ENCODE assay signal across 15 mouse cellular contexts in the genomic region with DNA sequence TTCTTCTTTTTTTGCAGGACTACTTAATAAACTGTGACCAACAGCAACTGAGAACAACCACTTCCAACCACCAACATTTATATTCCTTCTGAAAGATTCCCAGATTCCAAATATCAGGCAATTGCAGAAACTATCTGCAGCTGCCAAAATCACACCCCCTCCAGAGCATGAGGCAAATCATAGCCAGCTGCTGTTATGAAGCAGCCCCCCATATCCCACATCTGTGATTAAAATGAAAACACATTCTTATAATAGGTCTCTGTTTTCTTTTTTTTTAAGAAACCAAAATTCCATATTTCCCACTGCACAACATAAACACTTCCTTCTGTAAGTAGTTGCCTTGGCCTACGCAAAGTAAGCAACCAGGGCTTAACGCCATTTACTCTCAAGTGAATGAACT.
"Had no signal": no experiment of that assay in that cellular context is flagged by ENCODE, and none has a peak within 500 bp of the region (broad histone marks: within the 10 kb centered on the region; RNA-seq: fewer than 3 reads in every experiment).

No protein-coding gene starts in this region.

- H3K4me3 ChIP-seq: neural tube, embryonic 15.5 days; stomach, embryonic 15.5 days had no signal

- H3K9ac ChIP-seq: neural tube, embryonic 15.5 days; stomach, embryonic 15.5 days had no signal

- H3K36me3 ChIP-seq: neural tube, embryonic 15.5 days; stomach, embryonic 15.5 days had no signal

- H3K27ac ChIP-seq: neural tube, embryonic 15.5 days; stomach, embryonic 15.5 days; stomach, postnatal 0 days had no signal

- DNase-seq: retina, postnatal 1 day; right cerebral cortex, adult 18-20 months; right cerebral cortex, postnatal 14 days; right cerebral cortex, postnatal 25 days; right cerebral cortex, postnatal 4 days; spleen, adult 18-20 months; thymus, adult 18-20 months; thymus, adult 2 months; thymus, postnatal 14 days; thymus, postnatal 25 days; thymus, postnatal 36 days; thymus, postnatal 4 days had no signal

- H3K4me1 ChIP-seq: stomach, embryonic 15.5 days had no signal

- H3K4me2 ChIP-seq: neural tube, embryonic 15.5 days; stomach, embryonic 15.5 days had no signal

- H3K9me3 ChIP-seq: neural tube, embryonic 15.5 days; stomach, embryonic 15.5 days had no signal

- H3K27me3 ChIP-seq: neural tube, embryonic 15.5 days; stomach, embryonic 15.5 days had no signal
